Mouse (Mus musculus) yolk sac, embryonic 10.5 days (tissue): Measurements from ENCODE around the gene Sf3b4.
"Not testable (repeated sequence)": the region's sequence is repeated elsewhere in the genome, so short reads cannot be mapped to it uniquely, and the experiment has no call there.

Source experiments
- DNase-seq: peaks from one replicate; pipeline ENCODE4 v3.0.0-alpha.2; 2017; ENCODE audit warnings: low spot score

The Sf3b4 gene

GRCm38 (mm10) chr3:96173185-96173584, 1.1 kb downstream of the Sf3b4 start:
- DNase-seq = no peak

- not testable (repeated sequence) for DNase-seq
Measured at GRCm38 (mm10) chr3:96174042-96174441, 1.9 kb downstream of the Sf3b4 start.

GRCm38 (mm10) chr3:96175251-96175650, 3.1 kb downstream of the Sf3b4 start:
- no peak for DNase-seq

- DNase-seq = no peak
Measured at GRCm38 (mm10) chr3:96178427-96178826, 6.3 kb downstream of the Sf3b4 start.

GRCm38 (mm10) chr3:96178902-96179301, 6.8 kb downstream of the Sf3b4 start:
- DNase-seq = no peak

GRCm38 (mm10) chr3:96179531-96179930, 7.4 kb downstream of the Sf3b4 start:
- DNase-seq = no peak

- DNase-seq = peak; percentile 34
Measured at GRCm38 (mm10) chr3:96180727-96181477, 8.8 kb downstream of the Sf3b4 start, which contains the start of gene Sv2a. Sv2a (plus strand) TSS chr3:96181151.

- no peak for DNase-seq
Measured at GRCm38 (mm10) chr3:96181510-96182381, 9.6 kb downstream of the Sf3b4 start.

- DNase-seq = no peak
Measured at GRCm38 (mm10) chr3:96182382-96182776, 10.2 kb downstream of the Sf3b4 start.

- DNase-seq = no peak
Measured at GRCm38 (mm10) chr3:96192977-96193376, 20.8 kb downstream of the Sf3b4 start.

- no peak for DNase-seq
Measured at GRCm38 (mm10) chr3:96194966-96195365, 22.8 kb downstream of the Sf3b4 start.

- no peak for DNase-seq
Measured at GRCm38 (mm10) chr3:96195616-96196313, 23.6 kb downstream of the Sf3b4 start.

GRCm38 (mm10) chr3:96196437-96197128, 24.5 kb downstream of the Sf3b4 start:
- no peak for DNase-seq

- DNase-seq = peak; percentile 89
Measured at GRCm38 (mm10) chr3:96197129-96197749, 25.1 kb downstream of the Sf3b4 start.

GRCm38 (mm10) chr3:96198181-96198580, 26.0 kb downstream of the Sf3b4 start:
- DNase-seq = peak; percentile 59

GRCm38 (mm10) chr3:96198601-96199251, 26.6 kb downstream of the Sf3b4 start:
- DNase-seq = peak; percentile 13

- DNase-seq = no peak
Measured at GRCm38 (mm10) chr3:96199731-96200130, 27.6 kb downstream of the Sf3b4 start.

GRCm38 (mm10) chr3:96207819-96208218, 35.7 kb downstream of the Sf3b4 start:
- DNase-seq = no peak

GRCm38 (mm10) chr3:96209242-96209641, 37.1 kb downstream of the Sf3b4 start:
- no peak for DNase-seq

- peak; percentile 71 for DNase-seq
Measured at GRCm38 (mm10) chr3:96219191-96219641, 47.1 kb downstream of the Sf3b4 start.
